Mouse (Mus musculus): ENCODE data around the gene Plg.

- no peak for TF ChIP-seq ZNF384 (IDR thresholded peaks at IDR 0.05; ENCODE audit: low read depth, low read length)
- TF ChIP-seq EP300 (IDR thresholded peaks at IDR 0.05; ENCODE audit: low read length): no peak
- peak in 1 of 2 experiments; percentile 6; a peak in 1 of 4 replicates for TF ChIP-seq CTCF (conservative IDR thresholded peaks at IDR 0.05 in 1 of 2, IDR thresholded peaks at IDR 0.05 in 1 of 2; ENCODE audit: low read depth in 2 of 2, low read length in 2 of 2)
- TF ChIP-seq CHD1 (IDR thresholded peaks at IDR 0.05; ENCODE audit: low read depth, low read length): no peak
- no peak for TF ChIP-seq ZKSCAN1 (IDR thresholded peaks at IDR 0.05; ENCODE audit: borderline replicate concordance, low read depth, low read length)
- TF ChIP-seq SMC3 (IDR thresholded peaks at IDR 0.05; ENCODE audit: low read depth, low read length): no peak
Observed at GRCm38 (mm10) chr17:12415741-12416140, 37.3 kb downstream of the Plg start.
